Mouse (Mus musculus) MEL (cell line): ENCODE data around the gene Ptgdr.

ENCODE experiments used
- CTCF ChIP-seq, 3 experiments: IDR thresholded peaks in 2 of 3; conservative IDR thresholded peaks in 1 of 3; 2 replicates each; pipeline ENCODE4 v1.5.1; 2011 to 2012; ENCODE audit warnings: low read length in 3 of 3, low read depth in 2 of 3, mild to moderate bottlenecking in 2 of 3, improper control_type of control experiment in 1 of 3, inconsistent platforms in 1 of 3, mixed read lengths in 1 of 3, moderate library complexity in 1 of 3; ENCODE audit not compliant: control insufficient read depth in 1 of 3, insufficient read depth in 1 of 3, poor library complexity in 1 of 3, severe bottlenecking in 1 of 3
- E2F4 ChIP-seq: IDR thresholded peaks from 2 replicates; pipeline ENCODE4 v1.6.1; 2011; ENCODE audit warnings: low read depth, low read length, improper control_type of control experiment, borderline replicate concordance
- EP300 ChIP-seq, 2 experiments: IDR thresholded peaks; 2 replicates each; pipeline ENCODE4 v1.6.1; 2011; ENCODE audit warnings: improper control_type of control experiment in 2 of 2, low read length in 2 of 2, low read depth in 1 of 2, mild to moderate bottlenecking in 1 of 2
- GABPA ChIP-seq: IDR thresholded peaks from 2 replicates; pipeline ENCODE4 v1.6.1; 2012; ENCODE audit warnings: low read depth, mild to moderate bottlenecking, inconsistent platforms, low read length, improper control_type of control experiment, moderate library complexity
- GATA1 ChIP-seq: IDR thresholded peaks from 2 replicates; pipeline ENCODE4 v1.6.1; 2011; ENCODE audit warnings: low read depth, low read length, improper control_type of control experiment
- HCFC1 ChIP-seq: IDR thresholded peaks from 2 replicates; pipeline ENCODE4 v1.6.1; 2012; ENCODE audit warnings: low read depth, mild to moderate bottlenecking, inconsistent platforms, low read length, improper control_type of control experiment, moderate library complexity
- MAFK ChIP-seq: IDR thresholded peaks from 2 replicates; pipeline ENCODE4 v1.6.1; 2011; ENCODE audit warnings: low read depth, mild to moderate bottlenecking, low read length, improper control_type of control experiment, borderline replicate concordance
- MAX ChIP-seq: IDR thresholded peaks from 2 replicates; pipeline ENCODE4 v1.6.1; 2011; ENCODE audit warnings: low read length, improper control_type of control experiment
- POLR2A ChIP-seq, 2 experiments: IDR thresholded peaks; 2 replicates each; pipeline ENCODE4 v1.6.1; 2011 to 2012; ENCODE audit warnings: low read length in 2 of 2, mild to moderate bottlenecking in 2 of 2, control low read depth in 1 of 2, improper control_type of control experiment in 1 of 2, low read depth in 1 of 2, moderate library complexity in 1 of 2; ENCODE audit not compliant: control insufficient read depth in 1 of 2, insufficient read depth in 1 of 2, poor library complexity in 1 of 2
- POLR2AphosphoS2 ChIP-seq: IDR thresholded peaks from 2 replicates; pipeline ENCODE4 v1.6.1; 2011; ENCODE audit warnings: low read length, improper control_type of control experiment
- TAL1 ChIP-seq: IDR thresholded peaks from 2 replicates; pipeline ENCODE4 v1.6.1; 2012; ENCODE audit warnings: mild to moderate bottlenecking, inconsistent platforms, low read length, moderate library complexity, mixed read lengths
- TBP ChIP-seq: IDR thresholded peaks from 2 replicates; pipeline ENCODE4 v1.8.0; 2011; ENCODE audit warnings: low read depth, low read length, improper control_type of control experiment
- TCF12 ChIP-seq: IDR thresholded peaks from 2 replicates; pipeline ENCODE4 v1.6.1; 2014; ENCODE audit warnings: low read depth, mild to moderate bottlenecking, inconsistent platforms, low read length, improper control_type of control experiment, moderate library complexity

DNA sequence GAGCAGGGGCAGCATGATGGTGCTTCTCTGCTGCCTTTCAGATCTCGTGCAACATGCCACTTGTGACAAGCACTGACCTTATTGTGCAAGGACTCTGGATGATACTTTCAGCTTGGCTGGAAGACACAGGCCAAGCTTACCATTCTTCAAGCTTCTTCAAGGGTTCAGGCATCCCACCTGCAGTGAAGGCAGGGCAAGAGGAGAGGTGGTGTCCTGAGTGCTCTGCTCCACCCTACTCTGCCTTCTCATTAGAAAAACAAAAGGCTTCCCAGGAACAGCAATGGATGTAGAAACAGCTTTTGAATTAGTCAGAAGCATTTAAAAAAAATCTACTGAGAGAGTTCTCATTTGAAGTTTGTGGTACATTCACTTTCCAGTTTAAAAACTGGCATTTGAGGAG, 20.5 kb downstream of the Ptgdr start:
- TF ChIP-seq HCFC1 (no peak), TCF12 (no peak), CTCF (IDR thresholded peaks at IDR 0.05 in 2 of 3, conservative IDR thresholded peaks at IDR 0.05 in 1 of 3; ENCODE audit: control insufficient read depth in 1 of 3, insufficient read depth in 1 of 3, low read depth in 2 of 3, low read length in 3 of 3, poor library complexity in 1 of 3, severe bottlenecking in 1 of 3) (no peak), POLR2A (IDR thresholded peaks at IDR 0.05; ENCODE audit: control insufficient read depth in 1 of 2, insufficient read depth in 1 of 2, low read depth in 1 of 2, low read length in 2 of 2, poor library complexity in 1 of 2) (no peak), GATA1 (no peak), MAFK (no peak), POLR2AphosphoS2 (no peak), E2F4 (no peak), TBP (no peak), MAX (no peak), GABPA (no peak), TAL1 (no peak), EP300 (IDR thresholded peaks at IDR 0.05; ENCODE audit: low read depth in 1 of 2, low read length in 2 of 2) (no peak)
